Mouse (Mus musculus): ENCODE data around the gene Pilra. TPM values are rescaled to one million over a fixed set of nuclear protein-coding genes. Genes with fewer than 3 reads are reported as not detected.

Gene Pilra
- polyA plus RNA-seq, 1 experiment from 2014 or later: 0.93 TPM

- Histone ChIP-seq H3K4me3 (no peak overlapping the region), H3K9me3 (no peaks in the 10 kb centered on the region), H3K36me3 (no peaks in the 10 kb centered on the region), H3K4me2 (replicated peaks) (no peak overlapping the region), H3K4me1 (no peaks in the 10 kb centered on the region), H3K9ac (no peak overlapping the region), H3K27ac (no peak overlapping the region), H3K27me3 (replicated peaks) (no peaks in the 10 kb centered on the region)
- 71% methylated on average over 4 of the region's 4 CpGs for WGBS
- no peak for ATAC-seq (ENCODE audit: low FRiP score, low read depth)
Measured at GRCm38 (mm10) chr5:137822126-137822525, 14.0 kb downstream of the Pilra start.

GRCm38 (mm10) chr5:137817466-137818222 is 18.4 kb downstream of the Pilra start:
- ATAC-seq (ENCODE audit: low FRiP score, low read depth): no peak
- Histone ChIP-seq H3K4me3 (no peak overlapping the region), H3K36me3 (no peaks in the 10 kb centered on the region), H3K27ac (no peak overlapping the region), H3K9me3 (no peaks in the 10 kb centered on the region), H3K9ac (no peak overlapping the region), H3K27me3 (replicated peaks) (no peaks in the 10 kb centered on the region), H3K4me2 (replicated peaks) (no peak overlapping the region), H3K4me1 (no peaks in the 10 kb centered on the region)
- WGBS: 80% methylated on average over 4 of the region's 4 CpGs

DNA sequence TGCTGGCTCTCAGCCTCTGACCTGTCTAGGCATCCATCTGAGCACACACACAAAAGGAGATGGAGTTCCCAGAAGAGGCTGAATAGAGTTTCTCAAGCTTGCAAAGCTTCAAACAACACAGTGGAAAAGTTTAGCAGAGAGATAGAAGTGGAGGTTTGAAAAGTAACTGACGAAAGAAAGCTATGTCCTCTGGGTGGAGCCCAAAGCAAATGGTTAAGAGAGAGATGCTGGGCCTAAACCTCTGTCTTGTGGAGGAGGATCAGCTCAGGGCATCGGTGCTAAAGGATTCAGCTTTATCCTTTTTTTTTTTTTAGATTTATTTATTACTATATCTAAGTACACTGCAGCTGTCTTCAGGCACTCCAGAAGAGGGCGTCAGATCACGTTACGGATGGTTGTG is 27.8 kb downstream of the Pilra start:
- H3K27me3 ChIP-seq (replicated peaks): no peaks in the 10 kb centered on the region
- H3K4me1 ChIP-seq: no peaks in the 10 kb centered on the region
- H3K36me3 ChIP-seq: no peaks in the 10 kb centered on the region
- H3K27ac ChIP-seq: no peak overlapping the region
- WGBS: 90% methylated on average over 5 of the region's 5 CpGs
- ATAC-seq (ENCODE audit: low FRiP score, low read depth): no peak
- no peaks in the 10 kb centered on the region for H3K9me3 ChIP-seq
- H3K4me3 ChIP-seq: no peak overlapping the region
- no peak overlapping the region for H3K4me2 ChIP-seq (replicated peaks)
- H3K9ac ChIP-seq: no peak overlapping the region

GRCm38 (mm10) chr5:137806158-137806557 is 29.9 kb downstream of the Pilra start:
- H3K9me3 ChIP-seq: no peaks in the 10 kb centered on the region
- no peak overlapping the region for H3K4me3 ChIP-seq
- no peak for ATAC-seq (ENCODE audit: low FRiP score, low read depth)
- no peak overlapping the region for H3K4me2 ChIP-seq (replicated peaks)
- 86% methylated on average over 1 of the region's 1 CpGs for WGBS
- no peak overlapping the region for H3K9ac ChIP-seq
- H3K27ac ChIP-seq: no peak overlapping the region
- H3K27me3 ChIP-seq (replicated peaks): no peaks in the 10 kb centered on the region
- H3K36me3 ChIP-seq: no peaks in the 10 kb centered on the region
- no peaks in the 10 kb centered on the region for H3K4me1 ChIP-seq

DNA sequence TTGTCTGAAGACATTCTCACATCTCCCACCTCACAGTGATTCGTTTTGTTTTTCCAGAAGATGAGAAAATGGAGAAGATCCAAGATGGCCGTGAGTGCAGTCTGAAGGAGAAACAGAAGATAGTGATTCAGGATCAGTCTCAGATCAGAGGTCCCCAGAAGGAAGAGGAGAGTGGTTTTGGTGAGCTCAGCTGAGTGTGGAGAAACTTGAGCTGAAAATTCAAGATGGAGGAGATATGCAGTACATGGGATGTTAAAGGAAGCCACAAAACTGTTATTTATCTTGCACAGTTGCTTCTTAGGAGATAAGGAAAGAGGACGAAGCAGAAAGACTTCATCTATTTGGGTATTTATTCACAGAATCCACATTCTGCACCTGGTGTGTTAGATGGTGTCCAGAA is 35.2 kb downstream of the Pilra start:
- 84% methylated on average over 3 of the region's 3 CpGs for WGBS
- no peak overlapping the region for H3K27ac ChIP-seq
- no peak overlapping the region for H3K9ac ChIP-seq
- H3K4me3 ChIP-seq: no peak overlapping the region
- no peaks in the 10 kb centered on the region for H3K4me1 ChIP-seq
- no peak overlapping the region for H3K4me2 ChIP-seq (replicated peaks)
- ATAC-seq (ENCODE audit: low FRiP score, low read depth): no peak
- no peaks in the 10 kb centered on the region for H3K36me3 ChIP-seq
- H3K9me3 ChIP-seq: no peaks in the 10 kb centered on the region
- H3K27me3 ChIP-seq (replicated peaks): no peaks in the 10 kb centered on the region

GRCm38 (mm10) chr5:137796606-137797005 is 39.5 kb downstream of the Pilra start:
- Histone ChIP-seq H3K9me3 (no peaks in the 10 kb centered on the region), H3K9ac (no peak overlapping the region), H3K4me2 (replicated peaks) (no peak overlapping the region), H3K27ac (no peak overlapping the region), H3K27me3 (replicated peaks) (no peaks in the 10 kb centered on the region), H3K4me3 (no peak overlapping the region), H3K4me1 (no peaks in the 10 kb centered on the region), H3K36me3 (no peaks in the 10 kb centered on the region)
- 87% methylated on average over 3 of the region's 3 CpGs for WGBS
- no peak for ATAC-seq (ENCODE audit: low FRiP score, low read depth)

DNA sequence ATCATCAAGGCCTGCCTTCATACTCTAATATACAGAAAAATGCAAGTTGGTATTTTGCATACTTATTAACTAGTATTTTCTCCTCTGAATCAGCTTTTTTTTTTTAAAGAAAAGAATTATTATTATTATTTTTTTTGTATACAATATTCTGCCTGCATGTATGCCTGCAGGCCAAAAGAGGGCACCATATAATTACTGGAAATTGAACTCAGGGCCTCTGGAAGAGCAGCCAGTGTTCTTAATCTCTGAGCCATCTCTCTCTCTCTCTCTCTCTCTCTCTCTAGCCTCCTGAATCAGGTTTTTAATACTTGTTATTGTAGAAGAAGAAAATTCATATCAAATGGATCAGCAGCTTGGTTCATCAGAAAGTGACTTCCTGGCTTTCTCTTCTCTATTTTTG is 44.5 kb downstream of the Pilra start:
- no peaks in the 10 kb centered on the region for H3K36me3 ChIP-seq
- no peak overlapping the region for H3K27ac ChIP-seq
- H3K4me3 ChIP-seq: no peak overlapping the region
- no peaks in the 10 kb centered on the region for H3K4me1 ChIP-seq
- H3K9me3 ChIP-seq: no peaks in the 10 kb centered on the region
- H3K9ac ChIP-seq: no peak overlapping the region
- H3K27me3 ChIP-seq (replicated peaks): no peaks in the 10 kb centered on the region; the same call in 1 of the 2 replicates
- ATAC-seq (ENCODE audit: low FRiP score, low read depth): no peak
- no peak overlapping the region for H3K4me2 ChIP-seq (replicated peaks)

DNA sequence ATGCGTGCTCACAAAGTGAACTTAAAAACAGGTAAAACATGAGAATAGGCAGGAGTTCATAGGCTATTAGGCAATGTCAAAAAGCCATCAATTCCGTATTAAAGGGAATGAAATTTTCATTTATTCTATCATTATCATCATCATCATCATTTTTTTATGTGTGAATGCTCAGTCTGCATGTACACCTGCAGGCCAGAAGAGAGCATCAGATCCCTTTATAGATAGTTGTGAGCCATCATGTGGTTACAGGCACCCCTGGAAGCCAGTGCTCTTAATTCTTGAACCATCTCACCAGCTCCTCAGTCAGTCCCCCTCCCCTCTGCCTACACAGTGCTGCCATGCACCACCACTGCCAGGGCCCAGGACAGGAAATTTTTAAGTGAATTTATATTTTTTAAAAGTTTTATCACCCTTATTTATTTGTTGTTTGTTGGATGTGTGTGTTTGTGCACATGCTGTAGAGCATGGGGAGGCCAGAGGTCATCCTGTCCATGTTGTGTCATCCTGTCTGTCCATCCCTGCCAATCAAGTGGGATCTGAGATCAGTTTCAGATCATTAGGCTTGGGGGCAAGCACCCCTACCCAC is 47.0 kb downstream of the Pilra start:
- no peak overlapping the region for H3K9ac ChIP-seq
- no peak overlapping the region for H3K27ac ChIP-seq
- H3K4me2 ChIP-seq (replicated peaks): no peak overlapping the region
- no peaks in the 10 kb centered on the region; the same call in 1 of the 2 replicates for H3K27me3 ChIP-seq (replicated peaks)
- no peak overlapping the region for H3K4me3 ChIP-seq
- H3K4me1 ChIP-seq: peaks cover 14% of the 10 kb centered on the region
- WGBS: 92% methylated on average over 2 of the region's 2 CpGs
- no peak for ATAC-seq (ENCODE audit: low FRiP score, low read depth)
- H3K9me3 ChIP-seq: no peaks in the 10 kb centered on the region
- H3K36me3 ChIP-seq: peaks cover 9% of the 10 kb centered on the region

DNA sequence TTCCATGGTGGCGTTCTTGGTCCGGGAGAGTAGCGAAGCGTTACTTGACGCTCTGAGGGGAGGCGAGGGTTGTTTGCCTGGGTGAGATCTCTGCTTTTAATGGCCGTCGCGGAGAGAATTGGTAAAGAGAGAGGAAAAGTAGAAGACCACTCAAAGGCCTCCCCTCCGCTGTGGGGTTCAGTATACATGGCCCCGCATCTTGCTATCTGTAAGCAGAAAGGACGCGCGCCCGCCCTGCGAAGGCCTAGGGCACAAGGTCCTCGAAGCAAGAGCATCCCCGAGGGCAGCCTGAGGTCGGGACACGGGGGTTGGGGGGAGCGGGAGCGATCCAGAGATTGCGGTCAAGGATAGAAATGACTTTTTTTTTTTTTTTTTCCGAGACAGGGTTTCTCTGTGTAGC is 47.9 kb downstream of the Pilra start:
- peak overlapping the region; percentile 86 for H3K4me2 ChIP-seq (replicated peaks)
- H3K27ac ChIP-seq: no peak overlapping the region
- H3K4me1 ChIP-seq: peaks cover 22% of the 10 kb centered on the region
- no peaks in the 10 kb centered on the region; the same call in 1 of the 2 replicates for H3K27me3 ChIP-seq (replicated peaks)
- WGBS: 72% methylated on average over 24 of the region's 24 CpGs
- peaks cover 15% of the 10 kb centered on the region for H3K36me3 ChIP-seq
- no peak overlapping the region for H3K9ac ChIP-seq
- H3K4me3 ChIP-seq: peak overlapping the region; percentile 41; the same call in 1 of the 2 replicates
- no peak for ATAC-seq (ENCODE audit: low FRiP score, low read depth)
- no peaks in the 10 kb centered on the region for H3K9me3 ChIP-seq

DNA sequence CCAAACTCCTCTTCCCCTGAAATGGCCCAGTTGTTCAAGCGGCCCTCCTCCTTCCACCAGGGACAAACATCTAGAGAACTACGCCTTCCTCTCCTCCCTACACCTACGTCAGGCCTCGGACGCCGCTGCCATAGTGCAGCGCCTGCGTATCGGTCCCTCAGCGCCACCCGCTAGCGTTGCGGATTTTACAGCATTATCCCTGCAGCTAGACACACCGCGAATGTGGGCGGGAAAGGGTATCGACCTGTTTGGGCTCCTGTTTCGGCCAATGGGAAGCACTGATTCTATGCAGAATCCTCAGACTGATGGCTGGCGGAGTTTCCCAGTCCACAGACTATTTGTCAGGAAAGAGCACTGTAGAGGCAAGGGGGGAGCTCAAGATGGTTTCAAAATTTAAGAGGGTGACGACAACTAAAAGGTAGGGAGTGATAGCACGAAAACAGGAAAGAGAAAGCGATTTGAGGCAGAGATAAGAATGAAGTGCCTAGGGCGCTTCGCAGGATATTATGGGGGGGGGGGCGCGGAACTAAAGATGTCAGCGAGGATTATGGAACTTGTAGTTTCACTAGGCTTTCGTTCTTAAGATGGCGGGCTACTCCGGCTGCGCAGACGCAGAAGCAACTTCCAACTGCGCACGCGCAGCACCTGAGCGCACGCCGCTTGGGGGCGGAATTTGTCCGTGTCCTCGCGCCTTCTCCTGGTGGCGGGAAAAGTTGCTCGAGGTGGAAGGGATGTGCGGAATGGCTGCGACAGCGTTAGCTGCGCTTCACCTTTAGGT is 48.7 kb downstream of the Pilra start, which contains the start of the genes Mepce and Zcwpw1:
Mepce (minus strand) TSS at position 505 of the 778 bp plus-strand sequence.
Zcwpw1 (plus strand) TSS at position 648 of the 778 bp plus-strand sequence.
- H3K4me1 ChIP-seq: peaks cover 31% of the 10 kb centered on the region
- H3K4me2 ChIP-seq (replicated peaks): peak within 1 kb of the TSS; percentile 86
- H3K27me3 ChIP-seq (replicated peaks): no peaks in the 10 kb centered on the region; the same call in 1 of the 2 replicates
- peak within 1 kb of the TSS; percentile 92 for H3K27ac ChIP-seq
- H3K9ac ChIP-seq: peak within 1 kb of the TSS; percentile 96
- peak; percentile 68 for ATAC-seq (ENCODE audit: low FRiP score, low read depth)
- peak within 1 kb of the TSS; percentile 87 for H3K4me3 ChIP-seq
- WGBS: under 1% methylated on average over 48 of the region's 48 CpGs
- peaks cover 24% of the 10 kb centered on the region for H3K36me3 ChIP-seq
- H3K9me3 ChIP-seq: no peaks in the 10 kb centered on the region

GRCm38 (mm10) chr5:137786109-137786942 is 49.8 kb downstream of the Pilra start:
- no peaks in the 10 kb centered on the region; the same call in 1 of the 2 replicates for H3K27me3 ChIP-seq (replicated peaks)
- peaks cover 34% of the 10 kb centered on the region for H3K36me3 ChIP-seq
- peak overlapping the region; percentile 92 for H3K27ac ChIP-seq
- peak overlapping the region; percentile 86 for H3K4me2 ChIP-seq (replicated peaks)
- H3K9ac ChIP-seq: peak overlapping the region; percentile 96
- ATAC-seq (ENCODE audit: low FRiP score, low read depth): peak; percentile 88
- H3K4me1 ChIP-seq: peaks cover 39% of the 10 kb centered on the region
- H3K4me3 ChIP-seq: peak overlapping the region; percentile 87
- no peaks in the 10 kb centered on the region for H3K9me3 ChIP-seq
- under 1% methylated on average over 79 of the region's 79 CpGs for WGBS

Data from neural tube, embryonic 12.5 days (tissue).